8 mouse cellular contexts compared by ENCODE assay signal in the genomic region with DNA sequence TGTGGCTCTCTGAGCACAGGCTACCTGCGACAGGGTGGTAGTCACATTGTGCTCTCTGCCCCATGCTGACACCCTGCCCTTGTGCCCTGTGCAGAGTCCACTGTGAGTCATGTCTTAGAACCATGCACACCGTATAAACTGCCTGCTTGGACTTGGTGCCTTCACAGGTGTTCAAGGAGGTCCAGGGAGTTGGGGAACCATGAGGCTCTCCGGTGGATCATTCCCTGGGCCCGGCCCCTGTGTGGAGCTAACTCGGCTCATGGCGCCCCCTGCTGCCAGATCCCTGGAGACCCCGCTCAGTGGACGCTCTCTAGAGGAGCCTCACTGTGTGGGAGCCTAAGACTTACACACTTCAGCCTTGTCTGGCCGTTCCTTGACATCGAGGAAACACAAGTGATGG.
DNase-seq lines count a peak whose midpoint lies in the region; ATAC-seq and TF ChIP-seq lines count a peak whose summit lies in the region.

No protein-coding gene starts in this region.

- H3K36me3 ChIP-seq in spleen, adult 2 months (ENCODE audit: control insufficient read depth, insufficient read depth, low read length) = peaks cover 9% of the 10 kb centered on the region; the same call in 1 of the 2 replicates
- peaks cover 51% of the 10 kb centered on the region for H3K36me3 ChIP-seq in forebrain, embryonic 13.5 days (ENCODE audit: poor library complexity, severe bottlenecking)

- DNase-seq in cerebellum, adult 9-11 months = peak; percentile 43
- DNase-seq in cerebellum, adult 9-10 months = no peak
- DNase-seq in spleen, adult 2 months (ENCODE audit: low read depth in 1 of 2, low spot score in 2 of 2) = peak in 1 of 2 experiments; percentile 47
- no peak for DNase-seq in spleen, adult 12 weeks (ENCODE audit: low spot score)
- DNase-seq in kidney, postnatal 4 days = peak; percentile 82 to 86
- peak; percentile 62 for DNase-seq in naive thymus-derived CD4-positive, alpha-beta T cell, adult 2 months (ENCODE audit: low read depth)
- no peak for DNase-seq in left cerebral cortex, postnatal 25 days (ENCODE audit: low spot score in 2 of 2)

- no peaks in the 10 kb centered on the region for H3K27me3 ChIP-seq in spleen, adult 2 months (ENCODE audit: control insufficient read depth, insufficient read depth, low read length)
- no peaks in the 10 kb centered on the region for H3K27me3 ChIP-seq in forebrain, embryonic 13.5 days

- no peak overlapping the region for H3K4me3 ChIP-seq in spleen, adult 2 months (ENCODE audit: extremely low read depth, insufficient read depth, insufficient read length)
- no peak overlapping the region for H3K4me3 ChIP-seq in forebrain, embryonic 13.5 days

- TF ChIP-seq POLR2A in spleen, adult 2 months (IDR thresholded peaks at IDR 0.05; ENCODE audit: low read depth, low read length) = no peak

- no peak overlapping the region for H3K4me2 ChIP-seq in forebrain, embryonic 13.5 days

- H3K9ac ChIP-seq in forebrain, embryonic 13.5 days = no peak overlapping the region

- no peak overlapping the region for H3K27ac ChIP-seq in spleen, adult 2 months (ENCODE audit: insufficient read depth, low read length)
- 0 out of 2 replicates have a peak overlapping the region, but pooled peaks have one; percentile 25 for H3K27ac ChIP-seq in forebrain, embryonic 13.5 days

- WGBS in spleen, adult 2 months = 61% methylated on average over 10 of the region's 10 CpGs
- 45% methylated on average over 10 of the region's 10 CpGs for WGBS in forebrain, embryonic 13.5 days

- peak; percentile 54; the same call in 1 of the 2 replicates for TF ChIP-seq CTCF in spleen, adult 2 months (IDR thresholded peaks at IDR 0.05; ENCODE audit: extremely low read depth, insufficient read depth, insufficient read length, insufficient replicate concordance)

- no peaks in the 10 kb centered on the region; the same call in 1 of the 2 replicates for H3K4me1 ChIP-seq in spleen, adult 2 months (ENCODE audit: control insufficient read depth, insufficient read depth, insufficient read length)
- peaks cover 45% of the 10 kb centered on the region for H3K4me1 ChIP-seq in forebrain, embryonic 13.5 days

- H3K9me3 ChIP-seq in forebrain, embryonic 13.5 days (replicated peaks) = no peaks in the 10 kb centered on the region

- no peak for ATAC-seq in forebrain, embryonic 13.5 days

- intact Hi-C loops in left cerebral cortex, postnatal 25 days (cut with DNase I) = no loop called here

Comparison
In these comparisons a context has a peak if more than half of its experiments do, and no peak if none do; other contexts are left out.
1. DNase-seq: peak in cerebellum, adult 9-11 months (single experiment), kidney, postnatal 4 days (2 of 2) and naive thymus-derived CD4-positive, alpha-beta T cell, adult 2 months (single experiment); none in cerebellum, adult 9-10 months (single experiment), spleen, adult 12 weeks (single experiment) and left cerebral cortex, postnatal 25 days (0 of 2).